Mouse (Mus musculus) liver (tissue): ENCODE results near the gene Rab11fip4.
A peak's percentile ranks its signal among the peaks of the same experiment; 100 is the strongest.

Experiments
- DNase-seq: peaks from one replicate; pipeline ENCODE4 v3.0.0-alpha.2; 2020; ENCODE audit warnings: mixed read lengths

The Rab11fip4 gene

DNA sequence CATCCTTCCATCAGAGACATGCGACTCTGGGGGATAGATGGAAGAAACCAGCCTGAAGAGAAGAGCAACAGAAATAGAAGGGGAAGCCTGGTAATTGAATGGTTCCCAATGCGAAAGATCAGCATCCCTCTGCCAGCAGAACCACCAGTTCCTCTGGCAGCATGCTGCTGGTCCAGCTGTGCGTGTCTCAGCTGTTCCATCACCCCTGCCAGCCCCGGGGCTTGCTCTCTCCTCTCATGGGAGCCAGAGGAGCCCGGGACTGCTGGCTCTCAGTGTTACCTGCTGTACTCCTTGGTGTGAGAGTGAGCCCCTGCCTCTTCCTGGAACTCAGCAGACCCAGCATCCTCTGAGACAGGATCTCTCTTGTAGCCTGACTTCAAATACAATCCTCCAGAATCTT is 24.9 kb downstream of the Rab11fip4 start:
- DNase-seq, result no peak

DNA sequence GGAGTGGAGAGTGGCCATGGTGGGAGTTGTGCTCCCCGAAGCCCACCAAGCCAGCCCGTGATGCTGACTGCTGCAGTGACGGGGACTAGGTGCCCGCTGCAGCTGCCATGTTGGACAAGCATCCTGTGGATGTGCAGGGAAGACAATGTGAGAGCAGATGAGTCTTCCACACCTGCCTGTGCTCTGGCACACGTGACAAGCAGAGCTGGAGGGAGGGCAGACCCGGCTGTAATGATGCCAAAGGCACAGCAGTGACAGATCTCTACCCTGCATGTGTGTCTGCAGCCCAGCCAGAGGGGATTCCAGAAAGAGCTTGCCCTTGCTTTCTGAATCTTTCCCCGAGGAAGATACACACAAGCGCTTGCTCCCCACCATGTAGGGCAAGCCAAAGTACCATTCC is 27.0 kb downstream of the Rab11fip4 start:
- DNase-seq, result no peak

DNA sequence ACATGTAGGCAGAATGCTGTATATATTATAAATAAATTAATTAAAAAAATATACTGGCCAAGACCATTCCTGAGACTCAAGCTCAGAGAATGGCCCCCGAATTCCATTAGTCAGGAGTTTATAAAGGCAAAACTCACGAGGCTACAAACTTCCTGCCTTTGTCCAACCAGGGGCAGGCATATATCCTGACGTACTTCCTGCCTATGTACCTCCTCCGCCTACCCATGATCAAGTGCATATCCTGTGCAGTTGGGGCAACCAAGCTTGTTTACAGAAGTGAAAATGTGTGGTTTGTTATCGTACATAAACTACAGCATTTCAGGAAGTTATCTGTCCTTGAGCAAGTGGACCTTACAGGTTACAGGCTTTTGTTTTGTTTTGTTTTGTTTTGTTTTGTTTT is 32.0 kb downstream of the Rab11fip4 start:
- DNase-seq, result no peak

DNA sequence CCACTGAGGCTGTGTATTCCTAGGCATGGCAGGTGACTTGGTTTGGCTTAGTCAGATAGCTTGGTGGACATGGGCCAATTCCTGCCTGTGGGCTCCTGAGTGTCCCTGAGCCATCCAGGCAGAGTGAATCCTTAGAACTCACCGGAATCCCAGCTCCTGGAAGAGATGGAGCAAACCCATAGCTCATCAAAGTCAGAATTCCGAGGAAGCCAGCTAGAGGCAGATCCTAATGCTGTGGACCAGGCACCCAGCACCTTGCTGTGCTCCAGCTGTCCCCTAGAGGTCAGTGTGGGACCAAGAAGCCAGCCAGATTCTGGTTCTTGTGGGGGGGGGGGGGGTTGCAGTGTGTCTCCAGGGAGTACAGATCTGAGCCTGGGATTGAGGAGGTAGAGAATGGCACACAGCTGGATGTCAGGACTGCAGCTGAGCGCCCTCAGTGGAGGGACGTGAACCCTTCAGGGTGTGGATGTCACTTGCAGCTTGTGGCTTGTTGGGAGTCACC is 33.8 kb downstream of the Rab11fip4 start:
- DNase-seq, result peak; percentile 51

DNA sequence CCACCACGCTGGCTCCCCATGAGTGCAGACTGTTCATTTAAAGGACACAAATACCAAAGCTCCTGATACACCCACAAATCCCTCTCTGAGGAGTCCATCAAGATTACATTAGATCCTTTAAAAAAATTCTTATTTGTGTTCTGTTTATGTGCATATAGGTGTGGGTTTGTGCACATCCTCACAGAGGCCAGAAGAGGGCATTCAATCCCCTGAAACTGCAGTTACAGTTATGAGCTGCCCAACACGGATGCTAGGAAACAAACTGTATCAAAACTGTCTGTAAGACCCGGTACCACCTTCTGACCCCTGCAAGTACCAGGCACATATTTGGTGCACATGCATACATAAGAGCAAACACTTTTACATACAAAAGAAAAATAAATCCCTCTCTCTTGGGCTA is 37.7 kb downstream of the Rab11fip4 start:
- DNase-seq, result no peak

DNA sequence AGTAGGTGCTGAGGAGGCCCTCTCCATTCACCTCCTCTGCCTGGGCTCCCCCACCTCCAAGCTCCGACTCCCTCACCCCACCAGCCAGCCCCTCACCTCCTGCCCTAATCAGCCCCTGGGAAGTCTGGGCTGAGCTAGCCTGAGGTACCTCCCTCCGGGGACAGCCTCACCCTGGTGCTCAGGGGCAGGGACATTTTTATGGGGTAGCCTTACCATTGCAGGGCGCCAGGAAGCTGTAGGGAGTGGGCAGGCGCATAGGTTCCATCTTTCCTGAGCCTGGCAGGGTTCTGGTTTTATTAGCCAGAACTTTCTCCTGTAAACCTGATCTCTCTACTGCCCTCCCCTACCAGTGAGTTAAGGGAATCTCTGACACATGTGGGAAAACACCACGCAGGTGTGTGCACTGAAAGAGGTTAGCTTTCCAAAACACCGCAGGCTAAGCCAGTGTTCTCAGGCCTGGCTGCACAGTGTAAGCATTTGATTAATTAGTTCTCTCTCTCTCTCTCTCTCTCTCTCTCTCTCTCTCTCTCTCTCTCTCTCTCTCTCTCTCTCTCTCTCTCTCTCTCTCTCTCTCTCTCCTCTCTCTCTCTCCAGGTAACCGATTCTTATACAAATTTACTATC is 38.9 kb downstream of the Rab11fip4 start:
- DNase-seq, result no peak

DNA sequence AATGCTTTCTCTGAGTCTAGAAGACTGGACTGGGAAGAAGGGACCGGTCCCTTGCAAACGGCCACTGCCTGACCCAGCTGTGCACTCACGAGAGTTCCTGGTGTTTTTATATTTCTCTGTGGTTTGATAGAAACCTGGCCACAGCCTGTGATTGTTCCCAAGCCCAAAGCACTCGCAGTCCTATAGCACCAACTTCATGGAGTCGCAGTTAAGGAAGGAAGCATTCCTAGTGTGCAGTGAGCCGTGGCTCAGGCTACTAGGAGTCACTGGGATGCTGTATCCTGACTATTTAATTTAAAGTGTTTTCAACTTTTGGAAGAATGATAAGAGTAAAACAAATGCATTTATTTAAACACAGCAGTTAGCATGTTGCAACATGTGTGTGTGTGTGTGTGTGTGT is 39.5 kb downstream of the Rab11fip4 start:
- DNase-seq, result no peak

DNA sequence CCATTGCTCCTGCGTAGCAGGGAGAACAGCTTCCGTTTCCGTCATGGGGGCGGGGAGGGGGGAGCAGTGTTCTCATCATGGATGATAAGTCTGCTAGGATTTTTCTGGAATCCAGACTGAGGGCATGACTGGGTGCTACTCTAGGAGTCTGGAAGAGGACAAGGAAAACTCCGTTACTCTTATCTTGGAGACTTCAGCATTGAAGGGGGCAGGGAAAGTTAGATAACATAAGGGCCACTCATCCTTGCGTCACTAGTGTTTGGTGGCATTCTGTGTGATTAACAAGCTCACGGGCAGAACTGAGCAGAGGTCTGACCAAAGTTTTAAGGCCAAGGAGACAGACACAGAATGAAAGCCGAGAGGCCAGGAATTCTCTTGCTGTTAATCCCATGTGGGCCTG is 42.4 kb downstream of the Rab11fip4 start:
- no peak for DNase-seq

DNA sequence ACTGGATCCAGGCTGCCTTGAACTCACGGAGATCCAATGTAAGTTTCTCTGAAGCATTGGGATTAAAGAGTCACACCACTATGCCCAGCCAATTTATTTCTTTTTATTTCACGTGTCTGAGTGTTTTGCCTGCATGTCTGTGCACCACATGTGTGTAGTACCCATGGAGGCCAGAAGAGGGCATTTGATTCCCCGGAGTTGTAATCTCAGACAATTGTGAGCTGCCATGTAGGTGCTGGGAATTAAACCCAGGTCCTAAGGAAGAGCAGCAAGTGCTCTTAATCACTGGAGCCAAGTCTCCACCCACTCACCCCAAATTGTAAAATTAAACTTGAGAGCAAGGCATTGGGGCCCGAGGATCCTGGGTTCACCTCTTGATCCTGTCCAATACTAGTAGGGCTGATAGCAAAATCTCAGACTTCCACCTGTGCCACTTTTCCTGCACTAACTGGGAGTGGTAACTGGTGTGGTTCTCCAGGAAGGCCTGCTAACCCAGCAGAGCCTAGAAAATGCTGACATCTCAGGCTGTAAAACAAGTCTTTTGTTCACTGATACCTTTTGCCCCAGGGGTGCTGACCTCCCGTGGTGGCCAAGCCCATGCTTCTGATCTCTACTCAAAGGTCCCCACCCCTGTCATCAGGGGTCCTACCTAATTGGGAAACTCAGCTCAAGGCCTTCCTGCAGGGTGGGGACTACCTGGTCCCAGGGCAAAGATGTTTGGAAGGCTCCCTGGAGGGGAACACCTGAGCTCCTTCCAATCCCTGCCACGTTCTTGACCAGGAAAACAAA is 44.8 kb downstream of the Rab11fip4 start:
- DNase-seq, result no peak

DNA sequence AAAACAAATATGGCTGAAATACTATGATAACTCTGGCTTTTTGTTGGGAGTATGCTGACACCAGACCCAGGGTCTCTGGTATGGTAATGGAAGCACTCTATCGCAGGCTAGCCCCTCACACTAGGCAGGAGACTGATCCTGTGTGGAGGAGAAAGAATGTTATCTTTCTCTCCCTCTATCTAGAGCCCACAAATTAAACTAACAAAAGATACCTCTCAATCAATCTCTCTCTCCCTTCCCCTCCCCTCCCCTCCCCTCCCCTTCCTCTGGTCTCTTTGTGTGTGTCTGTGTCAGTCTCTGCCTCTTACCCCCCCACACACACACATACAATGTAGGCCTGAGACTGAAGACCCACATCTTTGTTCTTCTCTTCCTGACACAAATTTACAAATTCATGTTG is 45.5 kb downstream of the Rab11fip4 start:
- no peak for DNase-seq

DNA sequence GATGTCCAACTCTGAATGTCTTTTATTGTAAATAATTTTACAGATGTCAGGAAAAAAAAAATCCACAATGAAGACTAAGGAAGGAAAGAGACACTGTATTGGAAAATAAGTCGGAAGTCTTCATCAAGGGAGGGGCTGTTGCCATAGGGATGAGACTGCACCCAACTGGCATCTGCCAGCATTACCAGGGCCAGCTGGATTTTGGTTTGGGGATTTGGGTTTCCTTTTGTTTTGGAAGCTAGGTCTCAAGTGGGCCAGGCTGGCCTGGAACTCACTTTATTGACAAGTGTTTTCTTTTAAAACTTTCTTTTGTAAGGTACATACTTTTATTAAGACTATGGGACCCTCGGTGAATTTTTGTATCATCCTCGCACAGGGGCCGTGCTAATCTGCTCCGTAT is 47.7 kb downstream of the Rab11fip4 start:
- DNase-seq, result no peak

DNA sequence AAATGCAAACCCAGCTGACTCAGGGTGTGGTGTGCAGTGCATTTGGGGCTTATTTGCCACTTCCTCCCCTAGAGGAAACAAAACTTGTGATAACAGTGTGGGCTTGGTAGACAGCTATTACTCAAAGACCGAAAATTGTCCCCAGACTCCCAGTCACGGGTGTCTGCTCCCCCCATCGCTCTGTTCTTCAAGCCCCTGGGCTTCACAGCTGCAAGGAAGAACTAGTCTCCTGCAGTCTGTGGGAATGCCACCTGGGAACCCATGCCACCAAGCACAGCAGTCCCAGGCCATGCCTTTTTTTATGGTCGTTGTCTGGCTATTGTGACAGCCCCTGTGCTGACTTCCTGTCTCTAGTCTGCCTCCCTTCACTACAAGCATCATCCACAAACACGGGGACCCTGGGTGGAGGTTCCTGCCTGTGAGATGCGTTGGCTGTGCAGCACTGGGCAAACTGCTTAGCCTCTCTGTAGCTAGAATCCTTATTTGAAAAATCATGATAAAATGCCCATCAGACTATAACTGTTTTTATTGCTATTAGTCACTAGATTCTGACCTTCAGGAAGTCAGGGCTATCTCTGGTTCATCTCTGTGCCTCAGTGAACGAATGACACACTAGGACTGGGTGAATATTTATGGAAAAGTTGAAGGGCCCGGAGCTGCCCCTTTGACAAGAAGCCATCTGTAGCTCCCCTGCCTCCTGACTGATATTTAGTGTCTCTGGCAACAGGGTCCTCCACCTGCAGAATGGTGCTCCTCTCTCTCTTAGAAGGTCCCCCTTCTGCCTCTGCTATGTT is 50.1 kb downstream of the Rab11fip4 start:
- no peak for DNase-seq

DNA sequence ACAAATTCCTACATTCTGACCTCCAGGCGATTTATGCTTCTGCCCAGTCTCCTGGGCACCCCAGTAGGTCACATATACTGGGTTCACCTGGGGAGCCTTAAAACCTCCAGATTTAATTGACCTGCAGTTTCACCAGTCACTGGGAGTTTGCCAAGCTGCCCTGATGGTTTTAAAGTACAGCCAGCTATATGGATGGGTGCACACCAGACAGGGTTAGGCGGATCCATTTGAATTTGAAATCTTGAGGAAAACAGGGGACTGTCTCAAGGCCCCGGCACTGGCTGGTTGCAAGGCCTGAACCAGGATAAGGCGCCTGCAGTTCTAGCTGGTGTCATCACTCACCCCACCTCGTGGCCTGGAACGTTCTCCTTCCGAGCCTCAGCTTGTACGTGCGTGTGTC is 52.7 kb downstream of the Rab11fip4 start:
- no peak for DNase-seq

DNA sequence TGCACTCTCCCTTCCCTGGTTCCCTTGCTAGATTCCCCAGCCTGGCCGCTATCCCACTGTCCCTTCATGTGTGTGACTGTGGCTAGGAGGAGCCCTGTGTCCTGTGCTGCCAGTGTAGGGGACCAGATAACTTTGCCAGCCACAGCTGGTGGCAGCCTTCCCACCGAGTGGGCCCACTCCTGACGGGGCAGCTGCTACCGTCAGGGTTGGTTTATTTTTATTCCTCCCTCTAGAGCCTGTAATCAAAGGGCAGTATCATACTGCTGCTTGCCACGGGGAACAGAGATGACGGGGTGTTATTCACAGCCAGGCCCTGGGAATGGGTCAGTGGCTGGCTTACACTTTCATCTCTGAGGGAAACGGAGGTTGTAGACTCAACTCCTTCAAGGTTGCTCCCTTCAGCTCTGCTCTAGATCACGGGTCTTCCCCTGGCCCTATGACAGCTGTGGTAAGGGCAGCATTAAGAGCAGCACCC is 53.7 kb downstream of the Rab11fip4 start:
- no peak for DNase-seq

DNA sequence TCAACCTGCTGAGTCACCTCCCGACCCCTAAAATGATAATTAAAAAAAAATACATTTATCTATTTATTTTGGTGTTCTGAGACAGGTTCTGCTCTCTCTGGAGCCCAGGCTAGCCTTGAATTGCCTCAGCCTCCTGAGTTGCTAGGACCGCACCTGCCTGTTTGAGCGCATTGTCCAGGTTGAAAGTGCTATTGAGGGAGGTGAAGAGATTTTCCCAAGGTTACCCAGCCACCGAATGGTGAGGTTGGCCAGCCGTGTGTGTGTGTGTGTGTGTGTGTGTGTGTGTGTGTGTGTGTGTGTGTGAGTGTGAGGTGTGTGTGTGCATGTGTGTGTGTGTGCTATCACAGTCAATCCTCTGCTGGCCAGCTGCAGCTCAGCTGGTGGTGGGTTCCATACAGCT is 55.0 kb downstream of the Rab11fip4 start:
- no peak for DNase-seq

DNA sequence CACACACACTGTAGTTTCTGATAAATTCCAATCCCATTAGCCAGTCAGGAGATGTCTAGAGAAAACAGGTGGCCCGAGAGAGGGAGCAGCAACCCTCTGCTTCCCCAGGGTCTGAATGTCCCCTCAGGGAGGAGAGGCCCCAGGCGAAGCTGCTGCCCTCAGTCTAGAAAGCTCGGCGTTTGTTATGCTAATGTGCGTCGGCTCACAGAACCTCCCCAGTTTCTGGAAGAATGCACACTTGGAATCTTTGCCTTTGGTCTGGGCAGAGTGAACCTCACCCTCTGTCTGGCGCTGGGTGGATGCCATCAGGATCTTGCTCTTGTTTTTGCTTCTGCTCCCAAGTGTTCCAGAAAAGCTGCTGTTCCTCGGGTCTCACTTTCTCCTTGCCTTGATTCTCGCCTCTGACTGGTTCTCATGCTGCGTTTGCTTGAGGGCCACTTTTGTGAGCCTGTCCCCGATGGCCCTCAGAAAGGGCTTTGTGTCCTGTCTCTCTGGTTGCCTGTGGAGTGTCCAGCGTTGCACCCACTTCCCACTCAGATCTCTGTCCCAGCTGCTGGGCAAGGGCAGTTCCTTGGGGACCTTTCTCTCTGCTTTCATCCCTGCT is 55.6 kb downstream of the Rab11fip4 start:
- no peak for DNase-seq

DNA sequence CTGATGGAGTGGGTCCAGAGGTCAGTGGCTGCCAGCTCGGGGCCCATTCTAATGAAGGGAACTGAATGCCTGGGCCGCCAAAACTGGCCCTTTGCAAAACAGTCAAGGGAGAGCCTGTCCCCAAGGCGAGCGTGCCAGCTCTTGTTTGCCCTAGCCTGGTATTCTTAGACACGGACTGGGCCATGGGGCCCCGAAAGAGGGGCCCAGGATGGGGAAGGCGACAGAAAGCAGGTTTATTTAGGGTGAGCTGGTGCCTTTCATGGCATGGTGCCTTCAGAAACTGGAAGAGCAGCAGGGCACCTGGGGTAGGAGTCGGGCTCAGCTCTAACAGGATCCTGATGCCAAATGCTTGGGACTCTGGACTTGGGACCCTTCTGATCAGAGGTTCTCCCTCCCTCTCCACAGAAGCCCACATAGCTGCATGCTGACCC is 56.1 kb downstream of the Rab11fip4 start:
- DNase-seq, result no peak

DNA sequence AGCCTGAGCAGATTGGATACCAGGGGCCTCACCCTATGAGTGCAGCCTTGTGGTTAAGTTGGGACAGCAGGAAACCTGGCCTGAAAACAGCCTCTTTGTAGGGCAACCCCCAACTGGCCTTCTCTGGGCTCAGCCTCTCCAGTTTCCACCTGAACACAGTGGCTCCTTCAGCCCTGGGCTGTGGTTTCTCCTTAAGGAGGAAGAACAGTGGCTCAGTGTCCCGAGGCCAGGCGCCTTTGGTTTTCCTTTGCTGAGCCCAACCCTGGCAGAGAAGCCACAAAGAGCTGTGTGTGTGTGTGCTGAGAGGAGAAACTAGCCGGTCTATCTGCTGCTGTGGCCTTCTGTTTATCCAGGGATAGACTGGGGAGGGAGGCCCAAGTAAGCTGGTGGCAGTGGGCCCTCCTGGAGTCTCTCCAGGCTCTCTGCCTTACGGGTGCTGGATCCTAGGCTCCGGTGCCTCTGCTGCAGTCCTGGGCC is 59.4 kb downstream of the Rab11fip4 start:
- DNase-seq, result no peak

DNA sequence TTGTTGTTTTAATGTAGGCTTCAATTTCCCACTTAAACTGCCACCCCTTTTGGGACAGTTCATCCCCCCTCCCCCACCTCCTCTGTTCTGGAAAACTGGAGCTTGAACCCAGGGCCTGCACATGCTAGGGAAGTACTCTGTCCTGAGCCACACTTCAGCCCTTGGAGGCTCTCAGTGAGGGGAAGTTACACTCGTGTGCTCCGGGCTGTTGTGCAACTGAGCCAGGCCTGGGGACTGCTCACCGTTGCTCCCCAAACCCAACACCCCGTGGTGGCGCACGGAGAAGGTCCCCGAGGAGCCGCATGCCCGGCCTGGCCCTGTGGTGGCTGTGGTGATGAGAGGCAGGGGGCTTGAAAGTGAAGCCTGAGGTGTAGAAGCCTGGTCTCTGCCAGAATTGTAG is 61.2 kb downstream of the Rab11fip4 start:
- no peak for DNase-seq

DNA sequence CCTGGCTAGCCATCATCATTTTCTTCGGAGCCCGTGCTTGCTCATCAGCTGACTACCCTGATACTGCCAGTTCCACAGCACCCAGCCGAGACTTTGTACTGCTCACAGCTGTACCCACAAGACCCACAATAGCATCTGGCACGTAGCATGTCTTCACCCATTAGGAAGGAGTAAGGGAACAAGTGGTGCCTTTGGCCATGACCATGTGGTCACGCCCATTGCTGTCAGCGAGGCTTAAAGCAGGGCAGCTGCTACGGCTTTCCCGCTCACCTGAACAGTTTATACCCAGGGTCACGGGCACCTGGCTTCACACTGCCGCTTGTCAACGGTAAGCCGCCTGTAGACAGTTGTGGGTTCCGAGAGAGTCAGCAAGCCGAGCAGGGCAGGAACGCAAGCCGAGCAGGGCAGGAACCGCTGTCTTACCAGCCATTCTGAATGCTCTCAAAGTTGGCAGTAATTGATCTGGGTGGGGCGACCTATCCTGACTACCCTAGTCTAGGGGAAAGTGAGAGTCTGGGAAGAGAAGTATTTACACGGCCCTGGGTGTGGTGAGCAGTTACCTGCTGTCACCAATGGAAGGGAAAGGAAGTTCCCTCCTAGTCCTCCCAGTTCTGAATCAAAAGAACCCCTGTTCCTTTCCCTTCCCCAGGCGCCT is 62.0 kb downstream of the Rab11fip4 start:
- no peak for DNase-seq

DNA sequence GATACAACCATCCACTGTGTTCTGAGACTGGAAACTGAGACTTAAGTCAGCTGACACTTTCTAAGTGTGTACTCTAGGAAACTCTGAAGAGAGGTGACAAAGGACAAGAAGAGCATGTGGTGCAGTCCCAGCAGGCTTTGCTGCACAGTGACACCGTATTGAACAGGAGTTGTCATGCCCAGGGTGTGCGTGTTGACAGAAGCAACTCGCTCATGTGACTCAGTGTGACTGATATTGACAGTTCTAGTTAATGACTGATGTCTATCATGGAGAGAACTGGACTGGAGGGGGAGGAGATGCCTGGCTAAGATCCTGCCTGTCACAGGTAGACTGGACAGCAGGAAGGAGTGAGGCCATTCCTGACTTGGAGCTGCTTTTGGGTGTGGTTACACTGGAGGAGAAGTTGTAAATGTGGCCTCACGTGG is 63.4 kb downstream of the Rab11fip4 start:
- DNase-seq, result peak; percentile 28

DNA sequence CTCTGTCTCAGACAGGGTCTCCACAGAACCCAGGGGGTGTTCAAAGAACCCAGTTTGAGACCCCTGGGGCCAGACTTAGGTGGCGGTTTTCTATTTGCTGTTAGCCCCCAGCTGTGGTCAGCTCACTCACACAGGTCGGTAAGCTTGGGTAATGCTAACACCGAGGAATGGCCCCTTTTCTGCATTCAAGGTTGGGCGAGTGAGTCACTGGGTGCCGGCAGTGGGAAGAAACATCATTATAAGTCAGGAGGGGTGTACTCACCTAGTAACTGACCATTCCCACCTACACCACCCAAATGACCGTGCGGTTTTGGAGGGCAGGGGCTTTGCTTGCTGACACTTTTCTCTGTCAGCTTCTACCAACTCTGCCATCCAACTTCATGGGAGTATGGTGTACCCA is 64.6 kb downstream of the Rab11fip4 start:
- no peak for DNase-seq
